Mouse (Mus musculus): ENCODE measurements at regions not wholly inside any gene's neighbourhood (a gene's known extent, or its start where the extent isn't known, plus 50 kb on each side); places are given as distances from the start of the nearest gene placed in this dataset.

DNA sequence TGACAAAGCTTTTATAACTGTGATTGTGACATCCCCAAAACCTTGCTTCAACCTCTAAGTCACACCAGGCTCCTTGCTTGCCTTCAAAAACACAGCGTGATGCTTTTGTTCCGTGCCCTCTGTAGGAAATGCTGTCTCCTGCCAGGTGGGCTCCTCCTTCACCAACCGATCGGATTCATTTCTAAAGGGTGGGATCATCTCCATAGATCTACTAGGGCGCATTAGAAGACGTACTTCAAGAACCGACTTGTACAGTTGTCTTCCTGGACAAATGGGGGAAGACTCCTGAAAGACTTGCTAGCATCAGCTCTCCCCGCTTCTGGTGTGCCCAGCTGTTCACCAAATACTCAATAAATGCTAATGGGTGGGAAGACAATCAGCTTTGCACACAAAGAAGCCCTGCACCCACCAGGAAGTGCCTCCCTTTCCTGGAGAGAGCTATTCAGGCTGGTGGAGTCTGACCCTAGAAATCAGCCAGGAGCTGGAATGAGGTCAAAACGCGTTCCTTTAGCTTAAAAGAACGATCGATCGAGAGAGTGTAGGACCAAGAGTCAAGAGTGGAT lies 53.0 kb downstream of the Hoxa1 start:
- DNase-seq: no peak

DNA sequence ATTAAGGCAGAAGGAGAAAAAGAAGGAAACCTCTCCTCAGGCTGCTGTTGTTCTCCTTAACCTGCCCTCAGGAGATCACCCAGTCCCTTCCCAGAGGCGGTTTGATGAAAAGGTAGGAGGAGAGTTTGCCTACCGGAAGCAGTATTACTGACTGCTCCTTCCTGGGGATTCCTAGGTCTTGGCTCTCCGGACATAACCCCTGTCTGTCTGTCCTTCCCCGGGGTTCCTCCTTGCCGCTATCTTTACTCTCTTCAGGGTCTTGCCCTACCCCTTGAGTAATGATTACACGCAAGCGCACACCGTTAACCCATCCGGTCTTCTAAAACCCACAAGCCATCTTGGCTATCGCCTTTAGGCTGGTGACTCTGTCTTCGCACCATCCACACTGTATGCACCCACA lies 54.0 kb downstream of the Hoxa1 start:
- peak; percentile 21 to 28 for DNase-seq

DNA sequence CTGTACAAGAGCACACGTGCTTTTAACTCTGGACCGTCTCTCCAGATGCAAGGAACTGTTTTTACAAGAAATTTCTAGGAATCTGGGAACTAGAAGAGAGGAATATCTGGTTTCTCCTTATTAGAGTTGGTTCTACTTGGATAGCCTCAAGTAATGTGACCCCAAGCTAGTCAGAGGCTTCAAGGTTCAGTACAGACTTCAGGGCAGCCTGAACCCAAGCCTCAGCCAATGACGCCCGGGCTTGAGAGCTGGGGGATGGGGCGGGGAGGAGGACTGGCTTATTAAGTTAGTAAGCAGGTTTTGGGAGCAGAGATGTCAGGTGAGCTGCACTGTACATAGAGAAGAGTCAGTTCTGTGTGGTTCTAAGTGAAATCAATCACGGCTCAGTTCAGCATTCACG lies 54.5 kb downstream of the Hoxa1 start:
- DNase-seq: peak; percentile 86 to 88

DNA sequence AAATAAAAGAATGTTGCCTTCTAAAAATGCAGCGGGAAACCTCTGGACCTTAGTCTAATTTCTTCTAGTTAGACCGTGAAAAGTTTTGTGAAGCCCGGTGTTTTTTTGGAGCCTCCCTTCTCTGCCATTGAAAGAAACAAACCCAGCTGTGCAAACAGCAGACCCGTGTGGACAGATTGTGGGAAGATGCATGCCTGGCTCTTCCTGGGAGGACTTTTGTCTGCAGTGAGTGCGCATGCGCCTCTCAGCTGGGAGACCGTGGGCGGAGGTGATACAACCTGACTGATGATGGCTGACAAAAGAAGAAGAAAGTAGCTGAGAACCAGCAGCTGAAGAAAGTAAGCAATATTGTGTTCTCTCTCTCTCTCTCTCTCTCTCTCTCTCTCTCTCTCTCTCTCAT lies 55.4 kb downstream of the Hoxa1 start:
- peak in 1 of 2 experiments; percentile 47 for DNase-seq

DNA sequence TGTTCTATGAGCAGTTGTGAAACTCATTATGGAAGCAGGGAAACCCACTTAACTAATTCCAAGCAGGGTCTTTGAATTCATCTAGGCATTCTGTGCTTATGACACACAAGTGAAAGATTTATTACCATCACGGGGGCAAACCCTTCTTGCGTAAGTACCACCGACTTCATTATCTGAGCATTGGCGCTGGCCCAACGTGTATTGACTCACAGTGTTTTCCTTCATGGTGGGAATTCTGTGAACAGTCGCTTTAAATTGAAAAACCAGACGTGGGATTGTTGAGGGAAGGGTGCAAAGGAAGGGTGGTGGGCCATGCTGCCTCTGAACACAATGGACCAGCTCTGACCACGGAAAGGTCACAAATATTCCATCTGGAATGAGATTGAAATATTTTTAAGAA lies 55.9 kb downstream of the Hoxa1 start:
- DNase-seq: no peak

DNA sequence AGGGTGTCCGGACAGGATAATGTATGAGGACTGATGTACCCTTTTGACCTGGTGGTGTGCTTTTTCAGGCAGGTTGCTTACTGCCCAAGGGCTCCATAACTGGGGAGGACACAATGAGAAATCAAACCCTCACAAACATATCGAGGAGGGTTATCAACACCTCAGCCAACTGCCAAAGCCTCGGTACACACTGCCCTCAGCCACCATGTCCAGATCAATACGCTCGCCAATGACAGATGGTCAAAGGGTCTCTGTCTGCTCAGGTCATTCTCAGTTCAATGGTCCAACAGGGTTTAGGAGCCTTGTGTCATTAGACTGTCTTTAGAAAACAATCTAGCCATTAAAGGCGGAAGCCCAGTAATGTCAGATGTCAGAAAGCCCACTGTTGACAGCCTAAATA lies 56.9 kb downstream of the Hoxa1 start:
- no peak for DNase-seq

DNA sequence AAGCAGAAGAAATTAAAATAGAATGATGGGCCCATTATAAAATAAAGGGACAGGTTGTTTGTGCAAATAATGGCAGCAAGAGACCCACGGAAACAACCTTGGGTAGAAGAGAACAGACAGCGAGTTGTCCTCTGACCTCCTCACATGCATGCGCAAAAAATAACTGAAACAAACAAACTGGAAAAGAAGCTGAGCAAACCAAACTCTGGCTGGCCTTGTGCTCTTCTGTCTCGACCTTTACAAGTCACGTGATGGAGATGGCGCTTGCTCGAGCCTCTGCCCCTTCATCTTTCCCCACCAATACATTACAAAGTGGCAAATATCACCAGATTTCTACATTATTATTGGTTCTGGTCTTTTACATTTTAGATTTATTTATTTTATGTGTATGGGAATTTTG lies 59.3 kb downstream of the Hoxa1 start:
- peak; percentile 51 to 54 for DNase-seq

DNA sequence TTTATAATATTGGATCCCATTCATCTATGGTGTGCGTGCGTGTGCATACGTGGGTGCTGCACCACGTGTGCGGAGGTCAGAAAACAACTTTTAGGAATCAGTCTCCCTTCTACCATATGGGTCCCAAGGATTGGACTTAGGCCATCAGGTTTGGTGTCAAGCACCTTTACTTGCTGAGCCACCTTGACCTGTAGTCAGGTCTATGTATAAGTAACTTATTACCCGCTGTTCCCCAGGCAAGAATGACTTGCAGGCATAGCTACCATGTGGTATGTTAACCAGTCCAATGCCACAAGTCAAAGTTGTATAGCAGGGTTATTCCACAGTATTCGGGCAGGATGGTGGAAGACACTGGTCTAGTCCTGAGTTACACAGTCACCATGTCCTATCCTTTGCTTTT lies 62.5 kb downstream of the Hoxa1 start:
- DNase-seq: peak; percentile 41 to 66

DNA sequence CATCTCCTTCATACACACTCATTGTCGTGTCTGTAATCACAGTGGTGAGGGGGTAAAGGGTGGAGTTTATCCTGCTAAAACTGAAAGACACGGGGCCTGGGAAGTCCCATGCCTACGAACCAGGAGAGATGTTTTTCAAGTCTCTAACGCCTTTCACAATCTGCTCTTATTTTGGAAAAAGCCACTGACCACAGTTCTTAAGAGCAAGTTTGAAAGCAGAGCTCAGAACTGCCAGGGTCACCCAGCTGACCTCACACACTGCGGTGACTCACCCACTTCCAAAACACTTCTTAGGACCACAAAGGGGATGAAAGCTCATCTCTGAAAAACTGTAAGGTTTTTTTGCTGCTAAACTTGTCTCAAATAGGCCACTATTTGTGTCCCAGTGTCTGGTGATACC lies 66.7 kb downstream of the Hoxa1 start:
- no peak for DNase-seq

DNA sequence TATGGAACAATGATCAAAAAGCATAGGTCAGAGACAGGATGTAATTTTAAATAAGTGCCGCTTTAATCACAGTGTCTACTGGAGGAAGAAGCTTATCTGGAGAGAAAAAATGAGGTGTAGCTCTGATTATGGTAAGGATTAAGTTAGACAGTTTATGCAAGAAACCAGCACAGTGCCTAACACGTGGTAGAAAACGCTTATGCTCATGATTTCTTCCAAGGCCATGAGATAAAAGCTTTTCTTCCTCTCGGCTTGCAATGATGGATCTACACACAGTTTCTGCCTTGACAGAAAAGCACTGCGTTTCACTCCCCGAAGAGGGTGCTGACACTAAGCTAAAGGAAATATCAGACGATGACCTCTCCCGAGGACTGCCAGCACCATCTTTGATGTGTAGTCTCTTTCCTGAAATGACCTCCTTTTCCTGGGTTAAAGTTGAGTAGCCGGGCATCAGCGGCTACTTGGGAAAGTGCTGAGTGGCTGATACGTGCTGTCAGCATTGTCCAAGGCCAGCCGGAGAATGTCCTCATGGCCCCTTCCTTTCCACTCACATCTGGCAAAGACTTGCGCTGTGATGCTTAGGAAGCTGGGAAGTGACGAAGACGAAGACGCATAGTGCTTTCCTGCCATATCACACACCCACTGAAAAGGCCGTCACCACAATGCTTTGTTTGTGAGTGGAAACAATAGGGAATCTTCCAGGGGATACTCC lies 72.0 kb downstream of the Hoxa1 start:
- peak; percentile 57 to 60 for DNase-seq

DNA sequence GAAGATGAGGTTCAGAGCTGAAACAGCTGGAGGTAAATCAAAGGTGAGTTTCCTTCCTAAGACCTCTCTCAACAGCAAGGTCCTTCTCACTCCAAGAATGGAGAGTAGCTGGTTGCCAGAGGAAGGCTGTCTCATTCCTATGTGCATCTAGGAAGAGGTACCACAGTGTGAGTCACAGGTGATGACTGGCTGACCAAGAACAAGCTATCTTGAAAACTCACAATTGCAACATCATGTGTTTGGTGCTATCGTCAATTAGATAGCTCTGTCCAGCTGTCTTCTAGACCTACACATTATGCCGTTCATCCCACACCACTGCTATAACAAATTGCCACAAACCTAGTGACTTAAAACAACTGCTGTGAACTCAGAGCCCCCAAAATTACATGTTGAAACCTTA lies 72.3 kb upstream of the Skap2 start:
- no peak for DNase-seq

DNA sequence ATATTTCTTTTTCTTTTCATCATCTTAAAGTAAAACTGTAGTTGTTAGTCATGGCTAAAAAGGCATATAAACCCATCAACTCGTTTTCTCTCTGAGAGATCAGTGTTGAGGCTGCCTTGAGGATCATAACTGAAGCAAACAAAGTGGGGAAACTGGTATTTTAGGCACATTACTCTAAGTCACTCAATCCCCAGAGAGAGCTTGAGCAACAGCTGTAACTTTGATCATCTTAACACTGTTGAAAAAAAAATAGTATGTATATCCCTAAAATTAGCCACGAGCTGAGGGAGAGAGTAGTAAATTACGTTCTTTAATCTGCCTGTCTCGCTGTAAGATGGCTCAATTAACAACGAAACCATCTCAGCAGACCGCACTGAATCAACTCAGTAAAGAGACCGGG lies 67.2 kb upstream of the Skap2 start:
- DNase-seq: no peak

DNA sequence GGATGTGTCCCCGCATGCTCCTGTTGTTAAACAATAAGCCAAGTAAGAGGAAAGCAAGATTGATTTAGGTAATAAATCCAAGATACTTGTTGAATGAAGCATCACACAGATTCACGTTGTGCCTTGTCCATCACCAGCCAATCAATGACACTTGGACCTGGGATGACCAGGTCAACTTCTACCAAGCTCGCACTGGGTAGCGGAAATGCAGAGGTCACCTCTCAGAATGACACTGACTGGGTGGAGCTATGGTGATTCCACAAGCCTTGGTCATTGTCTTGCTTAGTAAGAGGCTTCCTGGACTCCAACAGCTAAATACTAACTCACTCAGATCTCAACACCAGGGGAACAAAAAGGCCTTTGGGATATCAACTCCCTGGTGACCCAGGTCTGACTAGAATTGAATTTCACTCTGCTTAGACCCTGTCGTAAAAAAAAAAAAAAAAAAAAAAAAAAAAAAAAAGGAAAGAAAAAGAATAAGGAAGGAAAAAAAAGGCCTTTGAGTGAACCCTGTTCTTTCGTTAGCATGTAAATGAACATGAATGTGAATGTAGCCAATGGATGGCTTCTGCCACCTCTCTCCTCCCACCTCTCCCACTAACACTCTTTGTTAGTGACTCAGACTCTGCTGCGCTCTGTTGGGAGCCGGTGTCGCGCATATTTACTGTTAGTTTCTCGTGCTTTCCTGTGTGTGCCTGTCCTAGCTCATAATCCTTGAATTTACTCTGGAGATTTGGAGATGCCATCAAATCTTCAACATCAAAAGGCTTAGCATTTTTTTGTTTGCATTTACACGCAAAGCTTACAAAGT lies 66.4 kb upstream of the Skap2 start:
- DNase-seq: no peak

DNA sequence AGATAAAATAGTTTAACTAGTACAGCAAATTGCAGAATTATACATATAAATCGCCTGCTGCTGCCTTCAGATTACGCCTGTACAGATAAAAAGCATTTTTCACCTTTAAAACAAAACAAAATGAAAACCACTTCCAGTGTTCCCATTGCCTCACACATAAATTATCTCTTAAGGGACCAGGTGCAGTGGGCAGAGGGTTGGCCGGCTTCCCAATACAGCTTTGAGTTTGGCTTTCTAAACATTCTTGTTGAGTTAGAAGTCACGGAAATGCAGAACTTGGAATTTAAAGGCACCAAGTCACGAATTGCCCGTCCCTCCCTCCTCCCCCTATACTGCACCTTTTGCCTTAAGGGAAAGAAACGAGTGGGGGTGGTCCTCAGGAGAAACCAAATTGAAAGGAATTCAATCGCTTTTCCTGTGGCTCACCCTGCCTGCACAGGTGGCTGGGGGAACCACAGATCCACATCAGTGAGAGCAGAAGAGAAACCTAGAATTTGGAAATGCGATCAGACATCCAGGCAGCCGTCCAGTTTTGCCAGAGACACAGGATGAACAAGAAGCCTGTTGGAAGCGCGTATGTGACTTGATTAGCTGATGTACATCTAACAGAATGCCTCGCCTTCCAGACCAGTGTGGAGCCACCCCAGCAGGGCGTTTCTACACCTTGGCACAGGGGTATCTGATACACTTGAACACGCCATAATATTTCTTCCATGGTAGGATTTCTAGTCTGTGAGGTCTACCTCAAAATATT lies 64.0 kb upstream of the Skap2 start:
- peak; percentile 20 to 43 for DNase-seq

DNA sequence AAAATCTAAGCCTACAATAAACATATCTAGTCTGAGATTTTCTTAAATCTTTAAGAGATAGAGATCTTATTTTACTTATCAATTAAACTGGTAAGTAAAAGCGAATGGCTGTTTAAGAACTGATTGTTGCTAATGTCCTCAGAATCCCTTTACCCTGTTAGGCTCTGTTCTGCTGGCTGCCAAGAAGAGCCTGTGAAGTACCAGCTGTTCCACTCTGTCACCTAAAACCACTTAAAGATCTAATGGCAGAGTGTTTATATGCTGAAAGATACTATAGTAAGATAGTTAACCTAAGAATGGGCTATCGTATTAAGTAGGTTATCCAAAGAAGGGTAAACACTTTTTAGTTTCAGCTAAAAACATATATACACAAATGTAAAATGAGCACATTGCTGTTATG lies 62.6 kb upstream of the Skap2 start:
- no peak for DNase-seq

DNA sequence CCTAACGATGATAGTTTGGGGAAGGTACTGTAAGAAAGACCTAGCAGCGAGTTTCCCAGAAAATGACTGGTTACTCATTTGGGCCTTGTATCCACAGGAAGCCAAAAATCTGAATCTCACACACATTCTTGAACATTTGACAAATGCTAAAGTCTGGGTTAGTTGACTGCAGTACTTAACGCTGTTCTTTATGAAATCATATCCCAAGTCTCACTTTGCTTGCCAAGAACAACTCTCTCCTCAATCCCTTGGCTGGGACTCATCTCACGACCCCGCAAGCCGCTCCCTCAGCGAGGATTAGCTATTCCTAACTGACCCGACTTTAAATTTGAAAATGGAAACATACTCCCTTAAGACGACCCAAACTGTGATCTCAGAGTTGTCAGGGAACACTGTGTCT lies 54.8 kb upstream of the Skap2 start:
- DNase-seq: no peak

DNA sequence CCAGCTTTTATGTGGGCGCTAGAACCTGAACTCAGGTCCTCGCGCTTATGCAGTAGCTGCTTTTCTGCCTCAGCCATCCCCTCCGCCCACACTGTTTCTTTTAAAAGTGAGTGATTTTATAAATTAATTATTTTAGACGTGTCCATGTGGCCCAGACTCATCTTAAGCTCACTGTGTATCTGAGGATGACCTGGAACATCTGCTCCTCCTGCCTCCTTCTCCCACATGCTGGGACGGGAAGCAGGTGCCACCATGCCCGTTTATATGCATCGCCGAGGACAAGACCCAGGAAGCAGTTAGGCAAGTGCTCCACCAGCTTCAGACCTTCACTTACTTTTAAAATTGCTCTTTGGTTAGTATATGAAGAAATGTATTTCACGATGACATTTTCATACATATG lies 53.3 kb upstream of the Skap2 start:
- no peak for DNase-seq

DNA sequence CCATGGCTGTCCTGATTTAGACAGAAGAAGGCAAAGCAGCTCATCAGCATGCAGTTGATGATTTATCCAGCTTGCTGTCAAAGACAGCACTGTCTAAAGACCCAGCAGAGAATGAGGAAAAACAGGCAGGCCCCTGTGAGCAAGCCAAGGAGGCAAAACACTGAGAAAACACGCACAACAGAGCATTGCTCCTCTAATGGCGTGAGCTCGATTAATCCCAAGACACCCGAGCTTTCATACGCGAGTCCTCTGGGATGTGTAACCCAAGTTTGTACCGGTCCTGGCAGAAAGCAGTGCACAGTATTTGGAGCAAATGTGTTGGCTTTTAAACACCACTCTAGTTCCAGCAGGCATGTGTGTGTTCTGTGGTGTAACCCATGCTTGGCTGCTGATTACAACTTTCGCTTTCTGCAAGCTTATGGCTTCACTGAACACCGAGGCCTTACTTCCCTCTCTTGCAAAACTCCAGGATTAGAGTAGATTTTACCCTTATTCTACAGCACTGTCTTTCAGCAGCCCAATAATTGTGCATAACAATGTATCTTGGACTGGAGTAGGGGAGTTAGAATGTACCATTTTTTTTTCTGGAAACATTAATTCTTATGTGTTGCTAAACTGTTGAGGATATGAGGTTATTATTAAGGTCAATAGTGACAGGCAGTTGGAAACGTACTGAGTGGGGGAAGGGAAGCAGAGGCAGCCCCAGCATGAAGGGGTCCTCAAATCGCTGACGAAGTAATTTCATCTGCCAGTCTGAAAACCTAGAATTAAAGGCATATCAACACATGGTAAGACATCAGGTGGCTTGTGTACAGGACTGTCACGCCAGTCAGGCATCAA lies 52.0 kb upstream of the Skap2 start:
- peak; percentile 18 to 25 for DNase-seq
